Mouse (Mus musculus): ENCODE results near the gene Tmem158.

DNA sequence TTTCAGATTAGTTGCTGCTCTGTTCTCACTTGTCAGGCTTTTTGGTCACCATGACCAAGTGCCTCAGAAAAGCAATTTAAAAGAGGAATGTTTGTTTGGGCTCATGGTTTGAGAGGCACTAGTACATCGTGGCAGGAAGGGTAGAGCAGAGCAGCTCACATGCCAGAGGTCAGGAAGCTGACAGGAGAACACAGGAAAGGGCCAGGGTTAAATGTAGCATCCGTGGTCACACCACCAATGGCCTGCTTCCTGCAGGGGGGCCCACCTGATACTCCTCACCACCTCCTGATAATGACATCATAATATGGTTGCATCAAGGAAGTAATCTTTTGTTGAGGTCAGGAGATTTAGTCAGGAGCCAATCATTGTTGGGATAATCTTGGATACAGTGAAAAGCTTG lies 13.3 kb upstream of the Tmem158 start:
- TF ChIP-seq CTCF (IDR thresholded peaks at IDR 0.05; ENCODE audit: borderline replicate concordance, insufficient read depth, low read depth, low read length), result no peak
- TF ChIP-seq POLR2A (IDR thresholded peaks at IDR 0.05; ENCODE audit: borderline replicate concordance, insufficient read depth, low read length), result no peak

All from cerebellum, adult 2 months (tissue).